Mouse (Mus musculus): ENCODE measurements around the gene Thsd7b. TPM values are rescaled to one million over a fixed set of nuclear protein-coding genes. Genes with fewer than 3 reads are reported as not detected.

The Thsd7b gene
- polyA plus RNA-seq, 1 experiment from 2014 or later, result 13.0 TPM

DNA sequence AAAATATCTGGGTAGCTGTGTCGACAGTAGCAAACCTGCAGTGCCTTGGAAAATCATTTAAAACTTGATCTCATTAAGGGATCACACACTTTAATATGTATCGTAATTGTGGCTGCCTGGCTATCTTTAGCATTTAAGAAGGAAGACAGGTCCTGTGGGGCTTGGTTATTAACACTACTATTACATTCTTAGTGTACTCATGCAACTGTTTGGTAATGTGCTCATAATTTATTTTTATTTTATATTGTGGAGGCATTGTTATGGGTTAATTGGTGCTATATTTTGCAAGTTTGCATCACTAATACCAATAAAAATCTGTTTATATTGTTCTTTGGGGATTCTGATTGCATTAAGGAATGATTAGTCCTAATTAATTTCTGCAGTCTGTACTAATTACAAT, 265.4 kb downstream of the Thsd7b start:
- H3K4me3 ChIP-seq, result no peak overlapping the region
- no peaks in the 10 kb centered on the region for H3K36me3 ChIP-seq
- H3K27ac ChIP-seq (replicated peaks), result no peak overlapping the region
- ATAC-seq (ENCODE audit: low FRiP score, low read depth), result no peak
- H3K9ac ChIP-seq, result no peak overlapping the region
- no peak overlapping the region for H3K4me2 ChIP-seq
- no peaks in the 10 kb centered on the region for H3K27me3 ChIP-seq
- H3K4me1 ChIP-seq (replicated peaks), result peaks cover 5% of the 10 kb centered on the region; the same call in 1 of the 2 replicates
- whole genome bisulfite sequencing, result 49% methylated on average over 2 of the region's 2 CpGs
- no peaks in the 10 kb centered on the region for H3K9me3 ChIP-seq

- ATAC-seq (ENCODE audit: low FRiP score, low read depth), result no peak
- H3K27me3 ChIP-seq, result no peaks in the 10 kb centered on the region
- H3K9ac ChIP-seq, result no peak overlapping the region
- H3K27ac ChIP-seq (replicated peaks), result no peak overlapping the region
- peaks cover 5% of the 10 kb centered on the region; the same call in 1 of the 2 replicates for H3K4me1 ChIP-seq (replicated peaks)
- no peak overlapping the region for H3K4me3 ChIP-seq
- H3K4me2 ChIP-seq, result no peak overlapping the region
- 67% methylated on average over 4 of the region's 4 CpGs for WGBS
- H3K36me3 ChIP-seq, result no peaks in the 10 kb centered on the region
- no peaks in the 10 kb centered on the region for H3K9me3 ChIP-seq
Observed at GRCm38 (mm10) chr1:129538970-129539369, 265.9 kb downstream of the Thsd7b start.

DNA sequence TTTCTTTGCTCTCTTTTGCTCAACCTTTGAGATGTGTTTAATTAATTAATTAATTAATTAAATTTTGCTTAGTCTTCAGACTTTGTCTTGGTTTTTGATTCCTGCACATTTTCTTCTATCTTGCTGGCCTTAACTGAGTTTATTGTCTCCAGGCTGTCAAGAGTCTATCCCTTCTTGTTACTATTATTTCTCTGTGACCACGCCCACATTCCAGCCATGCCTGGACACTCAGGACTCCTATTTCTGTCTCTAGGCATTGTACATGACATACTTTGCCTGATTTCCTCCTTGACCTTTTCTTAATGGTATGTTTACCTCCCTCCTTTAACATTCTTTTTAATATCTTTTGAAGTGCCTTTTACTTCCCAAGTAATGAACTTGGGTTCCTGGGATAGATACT, 267.6 kb downstream of the Thsd7b start:
- Histone ChIP-seq H3K9ac (no peak overlapping the region), H3K36me3 (no peaks in the 10 kb centered on the region), H3K4me3 (no peak overlapping the region), H3K27ac (replicated peaks) (no peak overlapping the region), H3K9me3 (no peaks in the 10 kb centered on the region), H3K4me1 (replicated peaks) (peaks cover 5% of the 10 kb centered on the region; the same call in 1 of the 2 replicates), H3K4me2 (no peak overlapping the region), H3K27me3 (no peaks in the 10 kb centered on the region)
- ATAC-seq (ENCODE audit: low FRiP score, low read depth), result no peak
- 73% methylated on average over 1 of the region's 1 CpGs for WGBS

DNA sequence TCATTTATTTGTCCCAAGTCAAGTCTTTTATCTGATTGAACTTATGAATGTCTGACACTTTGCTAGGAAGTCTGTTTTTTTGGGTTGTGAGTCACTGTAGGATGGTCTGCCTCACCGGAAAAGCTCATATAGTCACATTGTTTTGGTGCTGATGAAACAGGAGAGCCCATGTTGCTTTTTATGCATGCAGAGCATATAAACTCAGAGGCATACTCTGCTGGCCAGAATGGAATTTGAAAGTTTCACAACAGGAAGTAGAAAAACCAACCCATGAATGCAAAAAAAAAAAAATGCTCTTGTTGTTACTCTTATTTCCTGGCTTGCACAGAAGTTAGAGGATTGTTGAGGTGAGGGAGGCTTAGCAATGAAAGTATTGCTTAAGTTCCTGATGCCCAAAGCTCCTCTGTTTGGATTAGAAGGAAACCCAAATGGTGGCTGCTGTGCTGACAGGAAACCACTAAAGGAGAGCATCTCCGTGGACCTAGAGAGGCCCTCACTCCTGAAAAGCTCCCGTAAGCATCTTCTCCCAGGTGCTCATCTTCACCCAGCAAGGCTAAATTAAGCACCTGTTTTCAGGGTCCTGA, 269.6 kb downstream of the Thsd7b start:
- H3K4me2 ChIP-seq, result no peak overlapping the region
- ATAC-seq (ENCODE audit: low FRiP score, low read depth), result no peak
- H3K9me3 ChIP-seq, result no peaks in the 10 kb centered on the region
- H3K36me3 ChIP-seq, result no peaks in the 10 kb centered on the region
- no peak overlapping the region for H3K9ac ChIP-seq
- H3K27ac ChIP-seq (replicated peaks), result no peak overlapping the region
- 85% methylated on average over 3 of the region's 3 CpGs for WGBS
- no peaks in the 10 kb centered on the region for H3K27me3 ChIP-seq
- no peak overlapping the region for H3K4me3 ChIP-seq
- peaks cover 5% of the 10 kb centered on the region; the same call in 1 of the 2 replicates for H3K4me1 ChIP-seq (replicated peaks)

GRCm38 (mm10) chr1:129543169-129543568, 270.1 kb downstream of the Thsd7b start:
- Histone ChIP-seq H3K36me3 (no peaks in the 10 kb centered on the region), H3K9ac (no peak overlapping the region), H3K4me2 (no peak overlapping the region), H3K27me3 (no peaks in the 10 kb centered on the region), H3K4me3 (no peak overlapping the region), H3K9me3 (no peaks in the 10 kb centered on the region), H3K4me1 (replicated peaks) (0 out of 2 replicates have a peak, but pooled peaks cover 5% of the 10 kb centered on the region), H3K27ac (replicated peaks) (no peak overlapping the region)
- ATAC-seq (ENCODE audit: low FRiP score, low read depth), result no peak
- 83% methylated on average over 3 of the region's 3 CpGs for WGBS

DNA sequence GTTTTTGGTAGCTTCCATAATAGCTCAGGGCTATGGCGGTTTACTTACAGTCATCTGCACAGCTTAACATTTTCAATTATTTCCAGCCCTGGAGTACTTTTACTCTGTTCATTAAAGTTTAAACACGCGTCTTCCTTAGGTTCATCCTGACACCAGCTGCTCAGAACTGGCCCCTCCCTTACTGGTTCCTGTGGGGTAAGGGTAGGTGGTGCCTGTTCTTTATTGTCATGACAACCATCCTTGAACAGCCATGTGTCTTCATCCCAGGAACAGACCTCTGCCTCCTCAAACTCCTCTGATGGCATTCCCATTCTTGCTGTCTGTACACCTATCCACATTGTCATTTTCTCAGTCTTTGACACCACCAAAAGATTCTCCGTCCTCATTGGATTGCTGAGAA, 285.0 kb downstream of the Thsd7b start:
- WGBS, result 82% methylated on average over 4 of the region's 4 CpGs
- no peaks in the 10 kb centered on the region for H3K9me3 ChIP-seq
- no peak overlapping the region for H3K9ac ChIP-seq
- ATAC-seq (ENCODE audit: low FRiP score, low read depth), result no peak
- H3K36me3 ChIP-seq, result no peaks in the 10 kb centered on the region
- no peaks in the 10 kb centered on the region for H3K27me3 ChIP-seq
- H3K4me2 ChIP-seq, result no peak overlapping the region
- H3K4me3 ChIP-seq, result no peak overlapping the region
- H3K4me1 ChIP-seq (replicated peaks), result no peaks in the 10 kb centered on the region
- H3K27ac ChIP-seq (replicated peaks), result no peak overlapping the region

- no peaks in the 10 kb centered on the region for H3K4me1 ChIP-seq (replicated peaks)
- ATAC-seq (ENCODE audit: low FRiP score, low read depth), result no peak
- H3K27me3 ChIP-seq, result no peaks in the 10 kb centered on the region
- no peak overlapping the region for H3K4me3 ChIP-seq
- no peak overlapping the region for H3K9ac ChIP-seq
- no peaks in the 10 kb centered on the region for H3K9me3 ChIP-seq
- H3K27ac ChIP-seq (replicated peaks), result no peak overlapping the region
- 84% methylated on average over 4 of the region's 4 CpGs for WGBS
- no peak overlapping the region for H3K4me2 ChIP-seq
- H3K36me3 ChIP-seq, result no peaks in the 10 kb centered on the region
Observed at GRCm38 (mm10) chr1:129559137-129559536, 286.0 kb downstream of the Thsd7b start.

DNA sequence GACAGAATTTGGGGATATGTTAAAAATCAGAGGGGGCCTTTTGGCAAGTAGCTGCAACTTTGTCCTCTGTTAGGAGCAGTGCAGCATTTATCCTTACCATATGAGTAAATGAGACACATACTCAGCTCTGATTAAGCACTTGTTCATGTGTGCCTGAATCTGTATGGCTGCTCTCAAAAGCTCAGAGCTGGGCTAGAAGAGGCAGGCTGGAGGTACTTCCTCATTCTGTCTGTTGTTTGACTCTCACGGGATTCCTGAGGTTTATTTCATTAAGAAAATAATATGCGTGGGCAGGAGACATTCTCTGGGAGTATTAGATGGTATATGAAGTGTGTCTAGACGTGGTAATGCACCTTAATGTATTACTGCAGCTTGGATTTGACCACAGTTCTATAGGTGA, 286.7 kb downstream of the Thsd7b start:
- no peaks in the 10 kb centered on the region for H3K27me3 ChIP-seq
- no peaks in the 10 kb centered on the region for H3K9me3 ChIP-seq
- WGBS, result 54% methylated on average over 3 of the region's 3 CpGs
- H3K4me2 ChIP-seq, result no peak overlapping the region
- H3K36me3 ChIP-seq, result no peaks in the 10 kb centered on the region
- H3K9ac ChIP-seq, result no peak overlapping the region
- H3K4me1 ChIP-seq (replicated peaks), result no peaks in the 10 kb centered on the region
- ATAC-seq (ENCODE audit: low FRiP score, low read depth), result no peak
- no peak overlapping the region for H3K4me3 ChIP-seq
- no peak overlapping the region for H3K27ac ChIP-seq (replicated peaks)

GRCm38 (mm10) chr1:129562707-129563106, 289.6 kb downstream of the Thsd7b start:
- Histone ChIP-seq H3K27me3 (no peaks in the 10 kb centered on the region), H3K9ac (no peak overlapping the region), H3K4me2 (no peak overlapping the region), H3K9me3 (no peaks in the 10 kb centered on the region), H3K27ac (replicated peaks) (no peak overlapping the region), H3K4me1 (replicated peaks) (no peaks in the 10 kb centered on the region), H3K36me3 (no peaks in the 10 kb centered on the region), H3K4me3 (no peak overlapping the region)
- WGBS, result 92% methylated on average over 1 of the region's 1 CpGs
- no peak for ATAC-seq (ENCODE audit: low FRiP score, low read depth)

DNA sequence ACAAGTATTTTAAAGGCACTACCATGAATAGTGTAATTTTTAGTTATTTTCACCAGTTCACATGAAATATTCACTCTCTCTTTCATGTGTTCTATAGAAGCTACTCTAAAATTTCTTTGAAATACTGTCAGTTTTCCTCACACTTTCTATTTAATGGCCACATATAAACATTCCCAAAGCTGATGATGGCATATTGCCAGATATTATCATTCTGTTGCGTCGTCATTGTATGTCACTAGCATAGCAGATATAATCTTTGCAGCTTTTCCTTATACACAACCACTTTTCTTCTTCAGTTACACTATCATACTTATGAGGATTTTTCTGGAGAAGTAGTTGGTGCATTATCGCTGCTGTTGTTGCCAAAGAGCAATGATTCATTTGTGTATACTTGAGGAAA, 297.4 kb downstream of the Thsd7b start:
- Histone ChIP-seq H3K4me1 (replicated peaks) (no peaks in the 10 kb centered on the region), H3K4me2 (no peak overlapping the region), H3K9me3 (no peaks in the 10 kb centered on the region), H3K36me3 (no peaks in the 10 kb centered on the region), H3K27ac (replicated peaks) (no peak overlapping the region), H3K9ac (no peak overlapping the region), H3K4me3 (no peak overlapping the region), H3K27me3 (no peaks in the 10 kb centered on the region)
- no peak for ATAC-seq (ENCODE audit: low FRiP score, low read depth)
- 73% methylated on average over 3 of the region's 3 CpGs for WGBS

DNA sequence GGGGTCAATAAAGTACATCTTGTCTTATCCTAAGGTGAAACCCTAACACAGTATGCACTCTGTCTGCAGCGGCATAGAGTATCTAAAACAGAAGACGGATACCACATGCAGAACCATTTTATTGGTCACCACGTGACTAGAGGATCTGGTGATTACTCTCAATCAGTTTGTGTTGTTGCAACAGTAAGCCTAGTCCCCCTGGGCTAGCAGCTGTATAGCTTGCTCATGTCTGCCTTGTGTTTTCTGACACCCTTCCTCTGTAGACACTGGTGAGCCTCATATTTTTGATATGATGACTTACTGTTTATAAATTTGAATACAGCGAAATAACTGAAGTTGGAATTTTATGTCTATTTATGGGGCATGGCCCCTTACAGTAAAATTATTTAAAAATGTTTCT, 306.9 kb downstream of the Thsd7b start:
- no peaks in the 10 kb centered on the region for H3K9me3 ChIP-seq
- ATAC-seq (ENCODE audit: low FRiP score, low read depth), result no peak
- 77% methylated on average over 4 of the region's 4 CpGs for WGBS
- H3K27ac ChIP-seq (replicated peaks), result no peak overlapping the region
- H3K4me1 ChIP-seq (replicated peaks), result no peaks in the 10 kb centered on the region
- no peak overlapping the region for H3K4me3 ChIP-seq
- no peak overlapping the region for H3K4me2 ChIP-seq
- no peaks in the 10 kb centered on the region for H3K36me3 ChIP-seq
- no peaks in the 10 kb centered on the region for H3K27me3 ChIP-seq
- no peak overlapping the region for H3K9ac ChIP-seq

DNA sequence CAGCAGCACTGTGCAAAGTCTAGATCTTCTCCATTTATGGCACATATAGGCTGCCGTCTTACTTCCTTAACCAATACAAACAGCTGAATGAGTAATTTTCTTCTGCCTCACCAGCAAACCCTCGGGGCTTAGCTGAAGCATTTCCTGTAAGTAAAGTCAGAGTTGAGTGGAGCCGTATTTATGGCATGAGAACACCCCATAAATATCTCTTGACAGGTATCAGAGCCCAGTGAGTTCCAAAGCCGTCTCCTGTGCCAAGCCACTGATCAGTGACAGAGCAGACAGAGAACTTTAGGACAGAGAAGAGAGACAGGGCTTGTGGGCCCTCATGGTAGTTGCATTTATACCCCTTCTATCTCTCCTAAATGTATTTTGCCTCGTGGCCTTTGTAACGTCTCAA, 313.5 kb downstream of the Thsd7b start:
- Histone ChIP-seq H3K9ac (no peak overlapping the region), H3K27me3 (no peaks in the 10 kb centered on the region), H3K4me2 (no peak overlapping the region), H3K4me3 (no peak overlapping the region), H3K9me3 (no peaks in the 10 kb centered on the region), H3K4me1 (replicated peaks) (no peaks in the 10 kb centered on the region), H3K36me3 (no peaks in the 10 kb centered on the region), H3K27ac (replicated peaks) (no peak overlapping the region)
- WGBS, result 77% methylated on average over 6 of the region's 6 CpGs
- ATAC-seq (ENCODE audit: low FRiP score, low read depth), result no peak

GRCm38 (mm10) chr1:129589366-129590002, 316.4 kb downstream of the Thsd7b start:
- 66% methylated on average over 3 of the region's 3 CpGs for WGBS

More at GRCm38 (mm10) chr1:129589366-129590002, 316.4 kb downstream of the Thsd7b start:
- H3K27me3 ChIP-seq, result no peaks in the 10 kb centered on the region
- H3K27ac ChIP-seq (replicated peaks), result no peak overlapping the region
- no peaks in the 10 kb centered on the region for H3K4me1 ChIP-seq (replicated peaks)
- no peak overlapping the region for H3K4me2 ChIP-seq
- H3K4me3 ChIP-seq, result no peak overlapping the region
- no peaks in the 10 kb centered on the region for H3K9me3 ChIP-seq
- no peak for ATAC-seq (ENCODE audit: low FRiP score, low read depth)
- H3K36me3 ChIP-seq, result no peaks in the 10 kb centered on the region
- no peak overlapping the region for H3K9ac ChIP-seq

All from hindbrain, embryonic 15.5 days (tissue).